Mouse (Mus musculus) MEL (cell line): Measurements from ENCODE around the gene Bco1. TPM values are rescaled to one million over a fixed set of nuclear protein-coding genes. Genes with fewer than 3 reads are reported as not detected.

ENCODE experiments used
- DNase-seq: peaks from one replicate; pipeline ENCODE4 v3.0.0; 2011; ENCODE audit warnings: low read depth, low spot score
- H3K27ac ChIP-seq: 2 replicates; pipeline ENCODE4 v1.5.1; 2012; ENCODE audit warnings: low read depth, mild to moderate bottlenecking, control low read depth, low read length, moderate library complexity; ENCODE audit not compliant: control insufficient read depth
- H3K27me3 ChIP-seq, 2 experiments: fragments of 150-350 bp in 1 of 2; sonication (generic) in 1 of 2; 2 replicates each; pipeline ENCODE4 v1.6.1; 2012; ENCODE audit warnings: low read length in 2 of 2, mild to moderate bottlenecking in 2 of 2, improper control_type of control experiment in 1 of 2, moderate library complexity in 1 of 2; ENCODE audit not compliant: insufficient read depth in 2 of 2, control insufficient read depth in 1 of 2
- H3K36me3 ChIP-seq, 2 experiments: 2 replicates each; pipeline ENCODE4 v1.6.1; 2012 to 2014; ENCODE audit warnings: low read length in 2 of 2, improper control_type of control experiment in 1 of 2, inconsistent platforms in 1 of 2, mild to moderate bottlenecking in 1 of 2; ENCODE audit not compliant: insufficient read depth in 2 of 2, control insufficient read depth in 1 of 2
- H3K4me1 ChIP-seq, 2 experiments: fragments of 150-350 bp in 1 of 2; sonication (generic) in 1 of 2; 2 replicates each; pipeline ENCODE4 v1.6.1; 2012; ENCODE audit warnings: low read length in 2 of 2, improper control_type of control experiment in 1 of 2, mild to moderate bottlenecking in 1 of 2; ENCODE audit not compliant: insufficient read depth in 2 of 2, control insufficient read depth in 1 of 2
- H3K4me3 ChIP-seq, 2 experiments: fragments of 150-350 bp in 1 of 2; sonication (generic) in 1 of 2; 2 replicates each; pipeline ENCODE4 v1.5.1; 2012; ENCODE audit warnings: low read depth in 2 of 2, low read length in 2 of 2, mild to moderate bottlenecking in 2 of 2, moderate library complexity in 2 of 2, control low read depth in 1 of 2, improper control_type of control experiment in 1 of 2; ENCODE audit not compliant: control insufficient read depth in 1 of 2, insufficient read depth in 1 of 2
- H3K79me2 ChIP-seq: 2 replicates; pipeline ENCODE4 v1.6.1; 2012; ENCODE audit warnings: mild to moderate bottlenecking, low read length, moderate library complexity; ENCODE audit not compliant: control insufficient read depth, poor library complexity, insufficient read depth
- H3K9ac ChIP-seq: 2 replicates; pipeline ENCODE4 v1.6.1; 2012; ENCODE audit warnings: low read depth, mild to moderate bottlenecking, control low read depth, low read length, moderate library complexity; ENCODE audit not compliant: control insufficient read depth, poor library complexity, severe bottlenecking
- H3K9me3 ChIP-seq: fragments of 150-350 bp; sonication (generic); replicated peaks from 2 replicates; pipeline ENCODE4 v1.6.1; 2012; ENCODE audit warnings: mild to moderate bottlenecking, low read length, improper control_type of control experiment, moderate library complexity; ENCODE audit not compliant: insufficient read depth
- CHD2 ChIP-seq: IDR thresholded peaks from 2 replicates; pipeline ENCODE4 v1.6.1; 2011; ENCODE audit warnings: low read length, improper control_type of control experiment
- CTCF ChIP-seq, 3 experiments: IDR thresholded peaks in 2 of 3; conservative IDR thresholded peaks in 1 of 3; 2 replicates each; pipeline ENCODE4 v1.5.1; 2011 to 2012; ENCODE audit warnings: low read length in 3 of 3, low read depth in 2 of 3, mild to moderate bottlenecking in 2 of 3, improper control_type of control experiment in 1 of 3, inconsistent platforms in 1 of 3, mixed read lengths in 1 of 3, moderate library complexity in 1 of 3; ENCODE audit not compliant: control insufficient read depth in 1 of 3, insufficient read depth in 1 of 3, poor library complexity in 1 of 3, severe bottlenecking in 1 of 3
- E2F4 ChIP-seq: IDR thresholded peaks from 2 replicates; pipeline ENCODE4 v1.6.1; 2011; ENCODE audit warnings: low read depth, low read length, improper control_type of control experiment, borderline replicate concordance
- ELF1 ChIP-seq: IDR thresholded peaks from 2 replicates; pipeline ENCODE4 v1.6.1; 2014; ENCODE audit warnings: low read depth, mild to moderate bottlenecking, inconsistent platforms, low read length, improper control_type of control experiment, moderate library complexity
- ETS1 ChIP-seq: IDR thresholded peaks from 2 replicates; pipeline ENCODE4 v1.6.1; 2012; ENCODE audit warnings: low read depth, mild to moderate bottlenecking, inconsistent platforms, low read length, improper control_type of control experiment, moderate library complexity
- GABPA ChIP-seq: IDR thresholded peaks from 2 replicates; pipeline ENCODE4 v1.6.1; 2012; ENCODE audit warnings: low read depth, mild to moderate bottlenecking, inconsistent platforms, low read length, improper control_type of control experiment, moderate library complexity
- GATA1 ChIP-seq: IDR thresholded peaks from 2 replicates; pipeline ENCODE4 v1.6.1; 2011; ENCODE audit warnings: low read depth, low read length, improper control_type of control experiment
- MAX ChIP-seq: IDR thresholded peaks from 2 replicates; pipeline ENCODE4 v1.6.1; 2011; ENCODE audit warnings: low read length, improper control_type of control experiment
- MAZ ChIP-seq: IDR thresholded peaks from 2 replicates; pipeline ENCODE4 v1.6.1; 2012; ENCODE audit warnings: low read depth, mild to moderate bottlenecking, inconsistent platforms, low read length, improper control_type of control experiment
- MEF2A ChIP-seq: IDR thresholded peaks from 2 replicates; pipeline ENCODE4 v1.6.1; 2014; ENCODE audit warnings: low read depth, mild to moderate bottlenecking, inconsistent platforms, low read length, improper control_type of control experiment; ENCODE audit not compliant: poor library complexity, insufficient replicate concordance, severe bottlenecking; ENCODE audit errors: extremely low read depth
- NELFE ChIP-seq: IDR thresholded peaks from 2 replicates; pipeline ENCODE4 v1.6.1; 2011; ENCODE audit warnings: low read depth, low read length, improper control_type of control experiment
- POLR2A ChIP-seq, 2 experiments: IDR thresholded peaks; 2 replicates each; pipeline ENCODE4 v1.6.1; 2011 to 2012; ENCODE audit warnings: low read length in 2 of 2, mild to moderate bottlenecking in 2 of 2, control low read depth in 1 of 2, improper control_type of control experiment in 1 of 2, low read depth in 1 of 2, moderate library complexity in 1 of 2; ENCODE audit not compliant: control insufficient read depth in 1 of 2, insufficient read depth in 1 of 2, poor library complexity in 1 of 2
- POLR2AphosphoS2 ChIP-seq: IDR thresholded peaks from 2 replicates; pipeline ENCODE4 v1.6.1; 2011; ENCODE audit warnings: low read length, improper control_type of control experiment
- RAD21 ChIP-seq: IDR thresholded peaks from 2 replicates; pipeline ENCODE4 v1.6.1; 2011; ENCODE audit warnings: mild to moderate bottlenecking, low read depth, low read length, improper control_type of control experiment
- RCOR1 ChIP-seq: IDR thresholded peaks from 2 replicates; pipeline ENCODE4 v1.6.1; 2012; ENCODE audit warnings: low read depth, mild to moderate bottlenecking, inconsistent platforms, low read length, improper control_type of control experiment
- SIN3A ChIP-seq: IDR thresholded peaks from 2 replicates; pipeline ENCODE4 v1.6.1; 2012; ENCODE audit warnings: low read length, improper control_type of control experiment, inconsistent platforms
- SMC3 ChIP-seq: IDR thresholded peaks from 2 replicates; pipeline ENCODE4 v1.6.1; 2011; ENCODE audit warnings: low read depth, low read length, improper control_type of control experiment
- TAL1 ChIP-seq: IDR thresholded peaks from 2 replicates; pipeline ENCODE4 v1.6.1; 2012; ENCODE audit warnings: mild to moderate bottlenecking, inconsistent platforms, low read length, moderate library complexity, mixed read lengths
- TBP ChIP-seq: IDR thresholded peaks from 2 replicates; pipeline ENCODE4 v1.8.0; 2011; ENCODE audit warnings: low read depth, low read length, improper control_type of control experiment
- TCF12 ChIP-seq: IDR thresholded peaks from 2 replicates; pipeline ENCODE4 v1.6.1; 2014; ENCODE audit warnings: low read depth, mild to moderate bottlenecking, inconsistent platforms, low read length, improper control_type of control experiment, moderate library complexity
- USF2 ChIP-seq, 2 experiments: IDR thresholded peaks; 2 replicates each; pipeline ENCODE4 v1.6.1; 2011 to 2012; ENCODE audit warnings: improper control_type of control experiment in 2 of 2, low read length in 2 of 2, borderline replicate concordance in 1 of 2, inconsistent platforms in 1 of 2, low read depth in 1 of 2, mild to moderate bottlenecking in 1 of 2; ENCODE audit not compliant: insufficient read depth in 1 of 2
- ZC3H11A ChIP-seq: IDR thresholded peaks from 2 replicates; pipeline ENCODE4 v1.6.1; 2012; ENCODE audit warnings: low read depth, mild to moderate bottlenecking, inconsistent platforms, low read length, improper control_type of control experiment
- polyA plus RNA-seq, 2 experiments: library from polyadenylated mRNA; stranded (reverse) in 1 of 2; unstranded in 1 of 2; fragments of >175 nt in 1 of 2; fragments of >200 nt in 1 of 2; gene quantifications; 2 replicates each; pipeline versions ENCODE4 v1.2.1 to v1.2.4; 2012; ENCODE audit warnings: low replicate concordance in 2 of 2, low read depth in 1 of 2; ENCODE audit not compliant: insufficient read length in 2 of 2, insufficient read depth in 1 of 2, missing spikeins in 1 of 2
- total RNA-seq: library from RNA; depleted of rRNA; stranded (reverse); fragments of 300-350 nt; gene quantifications from 2 replicates; pipeline ENCODE4 v1.2.3, GENCODE M21; 2012

The Bco1 gene
- total and polyA plus RNA-seq, 3 experiments = 0.70 to 1.2 TPM; not detected in 1

DNA sequence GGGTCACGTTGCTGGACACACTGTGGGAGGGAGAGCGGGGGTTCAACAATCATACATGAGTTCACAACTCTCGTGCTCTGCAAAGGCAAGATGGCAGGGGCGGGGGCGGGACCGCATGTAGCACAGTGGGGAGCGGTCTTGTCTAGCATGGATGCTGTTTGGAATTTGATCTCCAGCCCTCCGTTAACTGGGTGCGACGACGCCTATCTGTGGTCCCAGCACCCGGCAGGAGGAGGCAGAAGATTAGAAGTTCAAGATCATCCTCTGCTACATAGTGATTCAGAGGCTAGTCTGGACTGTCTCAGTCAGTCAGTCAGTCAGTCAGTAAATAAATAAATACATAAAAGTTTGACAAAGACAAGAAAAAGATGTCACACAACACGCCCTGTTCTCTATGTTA lies 27.4 kb upstream of the Bco1 start:
- Histone ChIP-seq H3K79me2 (no peaks in the 10 kb centered on the region), H3K4me3 (no peak overlapping the region), H3K9me3 (no peaks in the 10 kb centered on the region), H3K9ac (no peak overlapping the region), H3K27ac (no peak overlapping the region), H3K36me3 (no peaks in the 10 kb centered on the region), H3K27me3 (no peaks in the 10 kb centered on the region), H3K4me1 (no peaks in the 10 kb centered on the region)
- DNase-seq = no peak
- TF ChIP-seq GATA1 = no peak
- 0 out of 2 replicates have a peak, but pooled peaks have one; percentile 7 for TF ChIP-seq TAL1

DNA sequence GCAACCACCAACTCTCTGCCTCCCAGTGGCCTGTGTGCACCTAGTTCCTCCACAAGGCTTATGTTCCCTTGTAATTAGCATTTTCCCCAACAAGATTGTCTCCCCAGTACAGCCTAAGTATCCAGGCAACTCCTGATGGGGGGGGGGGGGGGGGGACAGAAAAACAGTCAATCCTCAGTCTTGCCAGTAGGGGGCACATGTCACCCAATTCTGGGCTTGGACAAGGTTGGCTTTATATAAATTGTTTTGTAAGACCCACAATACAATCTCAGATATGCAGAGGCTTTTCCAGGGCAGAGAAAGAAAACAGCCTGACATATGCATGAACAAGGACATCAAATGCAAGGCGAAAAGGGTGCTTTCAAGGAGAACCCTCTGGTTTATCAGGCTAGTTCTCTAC lies 25.9 kb upstream of the Bco1 start:
- TF ChIP-seq CHD2 = no peak
- peak; percentile 81 for TF ChIP-seq RAD21
- peak; percentile 81 for TF ChIP-seq ZC3H11A
- no peak for TF ChIP-seq SIN3A
- TF ChIP-seq CTCF (IDR thresholded peaks at IDR 0.05 in 2 of 3, conservative IDR thresholded peaks at IDR 0.05 in 1 of 3; ENCODE audit: control insufficient read depth in 1 of 3, insufficient read depth in 1 of 3, low read depth in 2 of 3, low read length in 3 of 3, poor library complexity in 1 of 3, severe bottlenecking in 1 of 3) = peak; percentile 46 to 80 (median 66)
- peak; percentile 79 for TF ChIP-seq SMC3
- peak; percentile 77; the same call in 1 of the 2 replicates for TF ChIP-seq MAZ
- peak; percentile 62 for DNase-seq
- Histone ChIP-seq H3K36me3 (peaks cover 0 to 6% of the 10 kb centered on the region in 2 experiments; a peak in 2 of 4 replicates), H3K27ac (no peak overlapping the region), H3K4me3 (no peak overlapping the region), H3K79me2 (no peaks in the 10 kb centered on the region), H3K9me3 (no peaks in the 10 kb centered on the region), H3K27me3 (no peaks in the 10 kb centered on the region), H3K9ac (no peak overlapping the region), H3K4me1 (peaks cover 0 to 9% of the 10 kb centered on the region in 2 experiments; a peak in 2 of 4 replicates)

DNA sequence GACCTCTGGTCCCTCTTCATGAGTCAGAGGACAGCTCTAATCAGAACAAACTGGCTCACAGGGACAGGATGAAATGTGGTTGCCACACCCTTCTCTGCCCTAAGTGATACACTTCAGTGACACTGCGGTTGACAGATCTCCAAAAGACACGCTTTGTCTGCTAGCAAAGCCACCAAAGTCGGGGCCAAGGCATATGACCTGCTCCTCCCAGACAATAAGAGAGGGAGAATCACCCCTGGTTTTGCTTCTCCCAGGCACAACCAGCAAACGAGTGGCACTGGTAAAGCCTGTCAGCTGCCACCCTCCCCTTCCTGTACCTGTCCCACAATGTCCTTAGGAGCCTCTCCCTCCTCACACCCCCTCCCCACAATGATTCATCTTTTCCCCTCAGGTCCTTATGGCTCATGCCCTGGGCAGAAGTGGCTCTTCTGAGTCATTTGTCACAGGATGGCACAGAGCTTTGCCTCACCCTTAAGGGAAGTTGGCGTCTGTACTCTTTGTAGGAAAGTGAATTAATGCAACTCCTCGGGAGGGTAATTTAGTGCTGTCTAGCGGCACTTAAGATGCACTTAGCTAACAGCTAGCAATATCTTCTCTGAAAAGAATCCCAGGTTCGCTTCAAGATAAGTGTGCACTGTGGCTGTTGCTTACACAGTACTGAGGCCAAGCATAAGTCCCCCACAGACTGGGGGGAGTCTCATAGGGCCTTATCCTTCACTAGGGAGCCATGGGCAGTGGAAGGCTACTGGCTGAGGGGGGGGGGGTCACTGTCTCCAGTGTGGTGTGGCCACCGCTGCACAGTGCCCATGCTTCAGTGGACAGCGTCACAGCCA lies 21.1 kb upstream of the Bco1 start:
- peak overlapping the region; percentile 38 for H3K9ac ChIP-seq
- TF ChIP-seq NELFE (no peak), POLR2AphosphoS2 (no peak), TCF12 (peak; percentile 97), CHD2 (no peak), USF2 (IDR thresholded peaks at IDR 0.05; ENCODE audit: borderline replicate concordance in 1 of 2, insufficient read depth in 1 of 2, low read depth in 1 of 2, low read length in 2 of 2) (no peak), POLR2A (IDR thresholded peaks at IDR 0.05; ENCODE audit: control insufficient read depth in 1 of 2, insufficient read depth in 1 of 2, low read depth in 1 of 2, low read length in 2 of 2, poor library complexity in 1 of 2) (peak; percentile 19 to 49; a peak in 1 of 4 replicates), MEF2A (no peak), SMC3 (no peak; the same call in 1 of the 2 replicates), ELF1 (no peak), GABPA (no peak), SIN3A (peak; percentile 80), RCOR1 (peak; percentile 97), MAX (no peak), ETS1 (peak; percentile 96), MAZ (peak; percentile 16), RAD21 (no peak), CTCF (IDR thresholded peaks at IDR 0.05 in 2 of 3, conservative IDR thresholded peaks at IDR 0.05 in 1 of 3; ENCODE audit: control insufficient read depth in 1 of 3, insufficient read depth in 1 of 3, low read depth in 2 of 3, low read length in 3 of 3, poor library complexity in 1 of 3, severe bottlenecking in 1 of 3) (no peak), E2F4 (no peak), TBP (0 out of 2 replicates have a peak, but pooled peaks have one; percentile 56)

More for the DNA sequence above, 21.1 kb upstream of the Bco1 start:
- no peaks in the 10 kb centered on the region for H3K27me3 ChIP-seq
- no peaks in the 10 kb centered on the region for H3K9me3 ChIP-seq
- peak; percentile 96 for DNase-seq
- peak overlapping the region; percentile 2 to 34; a peak in 1 of 4 replicates for H3K4me3 ChIP-seq
- peak overlapping the region; percentile 92 for H3K27ac ChIP-seq
- peaks cover 22 to 46% of the 10 kb centered on the region in 2 experiments for H3K4me1 ChIP-seq
- H3K79me2 ChIP-seq = no peaks in the 10 kb centered on the region; the same call in 1 of the 2 replicates
- peaks cover 0 to 37% of the 10 kb centered on the region in 2 experiments; a peak in 2 of 4 replicates for H3K36me3 ChIP-seq
